Mouse (Mus musculus): ENCODE results near the gene Dydc1.

Gene Dydc1

GRCm38 (mm10) chr14:41098726-41099125 is 26.0 kb downstream of the Dydc1 start:
- DNase-seq (ENCODE audit: extremely low read depth, low read depth): no peak

- DNase-seq (ENCODE audit: extremely low read depth, low read depth): no peak
Observed at GRCm38 (mm10) chr14:41100712-41101111, 28.0 kb downstream of the Dydc1 start.

GRCm38 (mm10) chr14:41101242-41101641 is 28.5 kb downstream of the Dydc1 start:
- DNase-seq (ENCODE audit: extremely low read depth, low read depth): no peak

GRCm38 (mm10) chr14:41102269-41102668 is 29.6 kb downstream of the Dydc1 start:
- no peak for DNase-seq (ENCODE audit: extremely low read depth, low read depth)

GRCm38 (mm10) chr14:41104853-41105444 is 32.2 kb downstream of the Dydc1 start, which contains the start of gene Mat1a:
Gene Mat1a, plus strand, starts transcription at chr14:41105035.
- no peak for DNase-seq (ENCODE audit: extremely low read depth, low read depth)

- DNase-seq (ENCODE audit: extremely low read depth, low read depth): no peak
Observed at GRCm38 (mm10) chr14:41111031-41111668, 38.4 kb downstream of the Dydc1 start.

- DNase-seq (ENCODE audit: extremely low read depth, low read depth): no peak
Observed at GRCm38 (mm10) chr14:41112944-41113343, 40.2 kb downstream of the Dydc1 start.

GRCm38 (mm10) chr14:41116271-41116670 is 43.6 kb downstream of the Dydc1 start:
- no peak for DNase-seq (ENCODE audit: extremely low read depth, low read depth)

GRCm38 (mm10) chr14:41124683-41125082 is 52.0 kb downstream of the Dydc1 start:
- no peak for DNase-seq (ENCODE audit: extremely low read depth, low read depth)

GRCm38 (mm10) chr14:41127997-41128396 is 55.3 kb downstream of the Dydc1 start:
- no peak for DNase-seq (ENCODE audit: extremely low read depth, low read depth)

GRCm38 (mm10) chr14:41131540-41131939 is 58.8 kb downstream of the Dydc1 start, which contains the start of gene Sftpa1:
Gene Sftpa1, plus strand, starts transcription at chr14:41131782.
- no peak for DNase-seq (ENCODE audit: extremely low read depth, low read depth)

- no peak for DNase-seq (ENCODE audit: extremely low read depth, low read depth)
Observed at GRCm38 (mm10) chr14:41137006-41137405, 64.3 kb downstream of the Dydc1 start.

GRCm38 (mm10) chr14:41140686-41141085 is 68.0 kb downstream of the Dydc1 start:
- DNase-seq (ENCODE audit: extremely low read depth, low read depth): no peak
